Mouse (Mus musculus) hindbrain, embryonic 14.5 days (tissue): Measurements from ENCODE around the gene Zfp277. TPM values are rescaled to one million over a fixed set of nuclear protein-coding genes. Genes with fewer than 3 reads are reported as not detected.

ENCODE experiments used
- ATAC-seq: fragments of 200-750 bp; cut with Nextera tagmentation; 2 replicates; pipeline ENCODE4 v1.8.0; 2017; ENCODE audit warnings: moderate number of reproducible peaks, mild to moderate bottlenecking, moderate TSS enrichment, moderate library complexity; ENCODE audit not compliant: low FRiP score
- DNase-seq: peaks from one replicate; pipeline ENCODE4 v3.0.0-alpha.2; 2015; ENCODE audit warnings: low spot score
- H3K27ac ChIP-seq: fragments of 300-500 bp; sonication (generic); 2 replicates; pipeline ENCODE4 v1.5.1; 2014; ENCODE audit warnings: mild to moderate bottlenecking, moderate library complexity
- H3K27me3 ChIP-seq: fragments of 300-500 bp; sonication (generic); 2 replicates; pipeline ENCODE4 v1.6.1; 2014; ENCODE audit warnings: mild to moderate bottlenecking, low read length, mixed read lengths; ENCODE audit not compliant: control insufficient read depth, insufficient read depth
- H3K36me3 ChIP-seq: fragments of 300-500 bp; sonication (generic); replicated peaks from 2 replicates; pipeline ENCODE4 v1.6.1; 2014; ENCODE audit not compliant: control insufficient read depth, insufficient read depth
- H3K4me1 ChIP-seq: fragments of 300-500 bp; sonication (generic); replicated peaks from 2 replicates; pipeline ENCODE4 v1.6.1; 2014; ENCODE audit warnings: antibody characterized with exemption, low read length, mixed read lengths; ENCODE audit not compliant: control insufficient read depth, insufficient read depth
- H3K4me2 ChIP-seq: fragments of 300-500 bp; sonication (generic); replicated peaks from 2 replicates; pipeline ENCODE4 v1.6.1; 2014; ENCODE audit warnings: mild to moderate bottlenecking, moderate library complexity
- H3K4me3 ChIP-seq: fragments of 300-500 bp; sonication (generic); replicated peaks from 2 replicates; pipeline ENCODE4 v1.5.1; 2014; ENCODE audit warnings: mild to moderate bottlenecking, low read length
- H3K9ac ChIP-seq: fragments of 300-500 bp; sonication (generic); 2 replicates; pipeline ENCODE4 v1.6.1; 2014
- H3K9me3 ChIP-seq: fragments of 300-500 bp; sonication (generic); 2 replicates; pipeline ENCODE4 v1.6.1; 2016; ENCODE audit warnings: low read length; ENCODE audit not compliant: control insufficient read depth
- WGBS: fragments of 180-500 bp; shearing (Covaris S2); extraction: QIAGEN DNeasy Blood & Tissue Kit; methylation state at CpG from one replicate; pipeline ENCODE4 v1.1.7; 2014; 5-methylcytosine and 5-hydroxymethylcytosine counted together
- polyA plus RNA-seq: library from polyadenylated mRNA; unstranded; fragments of >200 nt; fragmentation: Nextera tagmentation; extraction: Ambion mirVana; gene quantifications from 2 replicates; pipeline ENCODE4 v1.2.1, GENCODE M21; 2014

The Zfp277 gene
- polyA plus RNA-seq, 1 experiment from 2014 or later: 31.8 TPM

DNA sequence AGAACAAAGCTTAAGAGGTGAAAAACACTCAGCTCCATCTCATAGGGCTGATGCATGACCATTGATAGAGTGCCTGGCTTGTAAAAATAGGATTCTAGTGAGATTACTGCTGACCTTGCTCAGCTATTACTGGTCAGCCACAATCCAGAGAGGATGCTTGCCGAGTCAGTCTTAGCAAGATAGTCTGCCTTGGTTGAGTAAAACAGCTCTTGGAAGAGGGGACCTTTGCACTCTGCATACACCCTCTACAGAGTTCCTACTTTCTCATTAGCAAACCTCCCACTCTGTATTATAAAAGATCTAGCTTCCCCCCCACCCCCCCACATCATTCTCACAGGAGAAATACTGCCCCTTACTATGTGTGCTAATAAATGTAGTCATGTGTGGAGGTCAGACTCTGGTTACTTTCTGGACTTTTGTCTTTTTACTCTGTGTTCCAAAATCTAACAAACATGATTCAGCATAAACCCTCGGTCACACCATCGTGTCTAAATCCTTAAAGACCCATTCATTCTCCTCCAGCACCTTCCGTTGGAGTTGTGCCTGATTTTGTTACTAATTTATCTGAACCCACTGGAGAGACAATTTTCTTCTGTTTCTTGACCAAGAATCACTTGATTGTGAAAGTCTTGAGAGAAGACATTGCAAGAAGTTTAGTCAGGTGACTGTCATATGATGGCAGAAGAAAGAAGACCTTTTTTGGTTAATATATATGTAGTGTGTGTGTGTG lies 164.9 kb downstream of the Zfp277 start:
- Histone ChIP-seq H3K27ac (no peak overlapping the region), H3K36me3 (no peaks in the 10 kb centered on the region), H3K4me1 (no peaks in the 10 kb centered on the region), H3K9ac (no peak overlapping the region), H3K4me2 (no peak overlapping the region), H3K9me3 (no peaks in the 10 kb centered on the region), H3K27me3 (no peaks in the 10 kb centered on the region), H3K4me3 (no peak overlapping the region)
- ATAC-seq (no peak), DNase-seq (no peak)
- WGBS: 89% methylated on average over 4 of the region's 4 CpGs

DNA sequence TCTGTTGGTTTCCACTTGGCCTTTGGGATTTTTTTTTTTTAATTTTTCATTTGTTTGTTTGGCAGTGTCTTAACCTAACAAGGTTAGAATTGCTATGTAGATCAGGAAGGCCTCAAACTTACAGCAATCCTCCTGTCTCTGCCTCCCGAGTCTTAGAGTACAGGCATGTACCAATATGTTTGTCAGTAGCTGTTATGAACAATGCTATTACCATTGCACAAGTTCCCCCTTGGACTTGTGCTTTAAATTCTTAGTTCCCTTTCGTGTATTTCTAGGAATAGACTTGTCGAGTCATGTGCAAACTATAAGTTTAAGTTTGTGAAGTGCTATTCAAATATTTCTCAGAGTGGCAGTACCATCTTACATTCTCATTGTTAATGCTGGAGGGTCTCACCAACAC lies 168.1 kb downstream of the Zfp277 start:
- Histone ChIP-seq H3K4me3 (no peak overlapping the region), H3K27ac (no peak overlapping the region), H3K27me3 (no peaks in the 10 kb centered on the region), H3K9ac (no peak overlapping the region), H3K4me1 (no peaks in the 10 kb centered on the region), H3K9me3 (no peaks in the 10 kb centered on the region), H3K36me3 (no peaks in the 10 kb centered on the region), H3K4me2 (no peak overlapping the region)
- WGBS: 95% methylated on average over 3 of the region's 3 CpGs
- DNase-seq (no peak), ATAC-seq (no peak)

DNA sequence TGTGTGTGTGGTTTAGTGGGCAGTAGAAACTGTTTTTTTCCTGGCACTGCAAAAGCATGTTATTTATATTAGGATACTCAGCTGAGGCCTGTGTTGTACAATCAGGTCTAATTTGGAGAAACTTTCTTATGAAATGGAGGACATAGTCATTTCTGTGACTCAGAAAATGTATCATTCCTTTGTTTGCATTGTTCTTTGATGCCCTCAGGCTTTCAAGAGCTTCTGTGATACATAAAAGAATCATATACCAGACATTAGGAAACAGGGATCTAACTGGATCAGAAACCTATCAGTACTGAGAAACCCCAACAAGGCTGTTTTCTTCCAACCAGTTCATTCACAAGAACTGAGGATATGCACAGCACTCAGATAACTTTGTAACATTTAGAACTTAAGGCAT lies 170.8 kb downstream of the Zfp277 start:
- H3K4me3 ChIP-seq: no peak overlapping the region
- no peaks in the 10 kb centered on the region for H3K9me3 ChIP-seq
- DNase-seq (no peak), ATAC-seq (no peak)
- H3K27ac ChIP-seq: no peak overlapping the region
- H3K36me3 ChIP-seq: no peaks in the 10 kb centered on the region
- H3K9ac ChIP-seq: no peak overlapping the region
- H3K4me2 ChIP-seq: no peak overlapping the region
- H3K4me1 ChIP-seq: no peaks in the 10 kb centered on the region
- H3K27me3 ChIP-seq: no peaks in the 10 kb centered on the region

DNA sequence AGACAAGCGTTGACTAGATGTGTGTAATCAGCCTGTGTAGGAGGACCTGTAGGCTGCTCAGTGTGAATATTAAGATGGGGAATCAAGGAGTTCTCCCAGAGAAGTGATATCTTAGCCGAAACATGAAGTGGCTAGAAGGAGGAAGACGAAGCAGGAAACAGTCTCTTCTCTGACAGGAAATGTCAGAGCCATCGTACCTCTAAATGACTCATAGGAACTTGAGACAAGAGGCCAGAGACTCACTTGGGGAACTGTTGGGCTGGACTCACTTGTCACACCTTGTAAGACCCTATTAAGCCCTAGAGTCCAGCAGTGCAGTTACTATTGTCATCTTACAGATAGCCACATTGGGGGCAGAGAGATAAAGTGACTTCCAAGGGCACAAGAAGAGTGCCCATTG lies 172.4 kb downstream of the Zfp277 start:
- DNase-seq: no peak

DNA sequence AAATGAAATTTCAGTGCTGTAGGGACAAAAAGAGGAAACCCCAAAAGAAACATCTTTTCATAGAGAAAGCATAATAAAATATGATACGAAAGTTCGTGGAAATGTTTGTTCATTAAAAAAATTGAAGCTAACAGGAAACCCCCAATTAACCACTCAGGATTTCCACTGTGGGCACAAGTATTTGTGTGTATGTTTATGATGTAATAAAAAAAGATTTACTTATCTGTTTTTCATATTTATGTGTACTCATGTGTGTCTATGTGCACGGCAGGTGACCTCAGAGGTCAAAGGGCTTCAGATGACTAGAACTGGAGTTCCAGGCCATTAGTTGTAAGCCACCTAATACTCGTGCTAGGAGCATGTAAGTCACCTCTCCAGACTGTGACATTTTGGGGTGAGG lies 173.0 kb downstream of the Zfp277 start:
- H3K36me3 ChIP-seq: no peaks in the 10 kb centered on the region
- no peak overlapping the region for H3K27ac ChIP-seq
- no peak for ATAC-seq
- no peak overlapping the region for H3K4me3 ChIP-seq
- 81% methylated on average over 4 of the region's 4 CpGs for WGBS
- no peak overlapping the region for H3K9ac ChIP-seq
- H3K4me1 ChIP-seq: no peaks in the 10 kb centered on the region
- no peak overlapping the region for H3K4me2 ChIP-seq
- no peaks in the 10 kb centered on the region for H3K27me3 ChIP-seq
- H3K9me3 ChIP-seq: no peaks in the 10 kb centered on the region
- no peak for DNase-seq

More for the DNA sequence above, 172.4 kb downstream of the Zfp277 start:
- Histone ChIP-seq H3K4me3 (no peak overlapping the region), H3K27me3 (no peaks in the 10 kb centered on the region), H3K9ac (no peak overlapping the region), H3K36me3 (no peaks in the 10 kb centered on the region), H3K27ac (no peak overlapping the region), H3K4me2 (no peak overlapping the region), H3K4me1 (no peaks in the 10 kb centered on the region), H3K9me3 (no peaks in the 10 kb centered on the region)
- ATAC-seq: no peak
- WGBS: 95% methylated on average over 4 of the region's 4 CpGs

DNA sequence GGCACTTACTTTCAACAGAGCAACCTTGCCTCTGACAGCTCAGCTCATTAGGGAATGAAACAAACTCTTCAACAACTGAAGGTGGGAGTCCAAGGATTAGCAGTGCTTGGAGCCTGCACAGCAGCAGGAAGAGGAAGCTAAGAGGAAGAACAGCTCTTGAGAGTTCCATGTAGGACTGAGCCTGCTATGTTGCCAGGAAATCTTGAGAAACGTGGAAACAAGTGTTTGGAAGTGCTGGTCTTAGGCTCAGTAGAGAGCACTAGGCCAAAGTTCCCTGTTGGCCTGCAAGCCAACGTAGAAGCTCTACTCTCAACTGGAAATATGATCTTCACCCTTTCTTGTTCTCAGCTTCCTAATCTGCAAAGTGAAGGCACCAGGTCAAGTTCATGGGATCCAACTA lies 177.4 kb downstream of the Zfp277 start:
- H3K4me2 ChIP-seq: no peak overlapping the region
- no peak overlapping the region for H3K9ac ChIP-seq
- no peak overlapping the region for H3K27ac ChIP-seq
- H3K4me3 ChIP-seq: no peak overlapping the region
- no peaks in the 10 kb centered on the region for H3K27me3 ChIP-seq
- WGBS: 84% methylated on average over 2 of the region's 2 CpGs
- DNase-seq (no peak), ATAC-seq (no peak)
- no peaks in the 10 kb centered on the region for H3K9me3 ChIP-seq
- no peaks in the 10 kb centered on the region for H3K4me1 ChIP-seq
- no peaks in the 10 kb centered on the region for H3K36me3 ChIP-seq

Other genes with a start within 250 kb of the Zfp277 start
- 0.10 TPM in 1 of 2 replicates, not detected in the other for gene Lsmem1, start 246.4 kb downstream of the Zfp277 start, polyA plus RNA-seq
- gene Ifrd1, start 197.4 kb downstream of the Zfp277 start, polyA plus RNA-seq: 178 and 205 TPM in 2 replicates
- gene Dock4, start 50 bp upstream of the Zfp277 start, polyA plus RNA-seq: 28.1 and 34.1 TPM in 2 replicates